Mouse (Mus musculus): ENCODE measurements around the gene Kcnj11.
A peak's percentile ranks its signal among the peaks of the same experiment; 100 is the strongest.

Gene Kcnj11

GRCm38 (mm10) chr7:46100563-46100962 is at the start of gene Kcnj11:
TSS of gene Kcnj11 (minus strand) at chr7:46100764.
- peak; percentile 83 for DNase-seq

DNA sequence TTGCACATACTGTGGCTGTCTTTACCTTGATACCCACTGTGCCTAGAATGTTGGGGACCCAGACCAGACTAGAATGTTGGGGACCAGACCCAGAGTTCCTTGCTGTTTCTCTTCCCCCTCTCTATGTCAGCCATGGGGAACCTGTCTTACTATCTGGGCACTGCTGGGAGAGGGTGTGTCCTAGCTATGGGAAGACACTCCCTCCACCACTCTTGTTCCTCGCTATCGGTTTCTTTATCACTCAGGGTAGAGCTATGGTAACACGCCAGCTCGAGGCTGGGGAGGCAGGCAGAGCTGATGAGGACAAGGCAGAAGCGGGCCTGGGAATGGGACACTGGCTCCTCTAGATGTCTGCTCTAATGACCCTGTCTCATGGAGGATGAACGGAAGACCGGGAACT is 46.9 kb upstream of the Kcnj11 start:
- no peak for DNase-seq

DNA sequence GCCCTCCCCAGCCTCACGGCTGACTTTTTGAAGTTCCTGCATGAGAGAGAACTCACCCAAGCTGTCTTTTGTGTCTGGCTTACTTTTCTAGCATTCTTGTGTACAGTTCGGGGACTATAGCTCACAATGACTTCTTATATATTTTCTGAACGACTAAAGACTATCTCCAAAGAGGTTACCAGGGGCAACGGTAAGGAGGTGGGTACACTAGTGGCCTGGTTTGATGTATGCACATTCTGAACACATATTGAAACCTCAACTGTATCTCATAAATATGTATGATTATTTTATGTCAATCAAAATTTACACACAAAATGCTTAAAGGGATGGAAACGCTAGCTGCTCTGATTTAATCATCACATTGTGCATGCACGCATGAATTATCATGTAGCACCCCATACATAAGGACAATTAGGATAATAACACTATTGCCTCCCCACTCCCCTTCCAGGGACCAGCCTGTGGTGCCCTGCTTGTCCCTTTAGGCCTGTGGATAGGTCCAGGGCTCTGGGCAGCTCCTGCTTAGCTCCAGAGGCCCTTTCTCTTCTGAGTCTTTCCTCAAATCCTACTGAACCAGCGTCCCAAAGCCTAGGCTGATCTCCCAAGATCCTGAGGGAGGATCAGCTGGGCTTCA is 46.2 kb upstream of the Kcnj11 start:
- DNase-seq, result no peak

GRCm38 (mm10) chr7:46144061-46144460 is 43.5 kb upstream of the Kcnj11 start:
- no peak for DNase-seq

GRCm38 (mm10) chr7:46138329-46138930 is 37.9 kb upstream of the Kcnj11 start:
- peak; percentile 59 for DNase-seq

- no peak for DNase-seq
Measured at GRCm38 (mm10) chr7:46133858-46134257, 33.3 kb upstream of the Kcnj11 start.

GRCm38 (mm10) chr7:46132229-46132628 is 31.7 kb upstream of the Kcnj11 start:
- DNase-seq, result no peak

GRCm38 (mm10) chr7:46131806-46132205 is 31.2 kb upstream of the Kcnj11 start:
- peak; percentile 54 for DNase-seq

DNA sequence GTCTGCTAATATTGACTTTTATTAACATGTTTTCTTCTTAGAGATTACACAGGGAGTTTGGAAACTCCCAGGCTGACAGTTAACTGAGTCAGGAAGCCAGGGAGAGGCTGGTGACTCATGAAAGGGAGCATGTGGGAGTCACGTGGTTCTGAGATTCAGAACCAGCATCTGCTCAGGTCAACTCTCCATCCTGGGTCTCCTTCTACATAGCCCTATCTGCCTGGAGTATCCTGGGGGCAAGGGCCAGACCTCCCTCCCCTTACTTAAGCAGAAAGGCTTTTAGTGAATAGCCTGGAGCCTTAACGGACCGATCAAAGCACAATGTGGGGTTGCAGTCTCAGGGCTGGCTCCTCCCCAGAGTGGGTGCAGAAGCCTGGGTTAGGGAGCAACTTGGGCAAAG is 30.7 kb upstream of the Kcnj11 start:
- DNase-seq, result peak; percentile 76

GRCm38 (mm10) chr7:46130723-46131122 is 30.2 kb upstream of the Kcnj11 start:
- DNase-seq, result no peak

GRCm38 (mm10) chr7:46129463-46130179 is 29.1 kb upstream of the Kcnj11 start:
- DNase-seq, result no peak

DNA sequence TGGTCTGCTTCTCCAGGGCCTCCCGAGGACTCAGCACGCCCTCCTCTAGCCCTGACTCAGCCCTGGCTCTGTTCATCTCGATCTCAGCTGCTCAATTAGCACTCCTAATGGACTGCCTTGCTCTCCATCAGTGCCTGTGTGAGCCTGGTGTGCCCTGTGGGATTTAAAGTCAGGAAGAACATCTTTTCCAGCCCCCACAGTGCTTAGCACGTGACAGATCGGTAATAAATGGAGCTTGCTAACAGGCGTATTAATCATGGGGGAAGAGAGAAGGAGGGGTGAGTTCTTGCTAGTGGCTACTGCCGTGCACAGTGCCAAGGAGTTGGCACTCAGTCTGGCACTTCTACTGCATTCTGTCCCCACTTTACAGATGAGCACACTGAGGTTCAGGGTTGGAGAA is 27.6 kb upstream of the Kcnj11 start:
- no peak for DNase-seq

GRCm38 (mm10) chr7:46125340-46125739 is 24.8 kb upstream of the Kcnj11 start:
- DNase-seq, result no peak

GRCm38 (mm10) chr7:46124460-46124859 is 23.9 kb upstream of the Kcnj11 start:
- no peak for DNase-seq

DNA sequence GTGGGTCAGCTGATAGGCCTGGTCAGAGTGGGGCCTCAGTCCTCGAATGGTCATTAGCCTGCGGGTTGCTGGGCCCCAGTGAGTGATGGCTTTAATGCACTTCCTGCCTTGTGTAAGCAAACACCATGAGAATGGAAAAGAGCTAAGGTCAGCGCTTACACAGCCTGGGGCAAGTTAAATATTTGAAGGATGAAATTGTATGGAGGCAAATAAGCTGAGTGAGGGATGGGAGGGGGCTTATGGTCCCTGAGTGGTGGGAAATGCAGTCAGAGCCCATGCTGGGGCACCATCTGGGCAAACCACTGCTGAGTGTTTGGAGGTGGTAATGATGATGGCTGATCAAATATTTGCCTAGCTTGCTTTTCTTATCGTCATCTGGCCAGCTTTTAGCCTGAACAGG is 22.4 kb upstream of the Kcnj11 start:
- no peak for DNase-seq

GRCm38 (mm10) chr7:46117035-46117434 is 16.5 kb upstream of the Kcnj11 start:
- no peak for DNase-seq

GRCm38 (mm10) chr7:46116118-46116581 is 15.6 kb upstream of the Kcnj11 start:
- no peak for DNase-seq

GRCm38 (mm10) chr7:46113435-46113834 is 12.9 kb upstream of the Kcnj11 start:
- no peak for DNase-seq

DNA sequence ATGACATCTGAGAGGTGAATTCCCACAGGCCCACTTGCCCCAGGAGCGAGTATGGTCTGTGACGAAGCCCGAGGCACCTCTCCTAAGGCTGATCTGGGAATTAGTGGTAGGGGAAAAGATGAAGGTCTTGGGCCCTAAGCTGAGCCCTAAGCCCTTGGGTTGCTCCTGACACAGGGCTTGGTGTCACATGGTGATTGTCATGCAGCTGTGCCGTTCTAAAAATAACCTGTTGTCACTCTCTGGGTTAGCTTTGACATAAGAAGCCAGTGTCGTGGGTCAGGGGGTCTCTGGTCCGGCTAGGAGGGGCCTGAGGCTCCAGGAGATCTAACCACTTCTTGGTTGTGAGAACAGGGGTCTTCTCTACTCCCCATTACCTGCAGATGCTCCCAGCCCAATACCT is 11.4 kb upstream of the Kcnj11 start:
- DNase-seq, result no peak

GRCm38 (mm10) chr7:46111212-46111817 is 10.8 kb upstream of the Kcnj11 start:
- DNase-seq, result no peak

- no peak for DNase-seq
Measured at GRCm38 (mm10) chr7:46110079-46110478, 9.5 kb upstream of the Kcnj11 start.

DNA sequence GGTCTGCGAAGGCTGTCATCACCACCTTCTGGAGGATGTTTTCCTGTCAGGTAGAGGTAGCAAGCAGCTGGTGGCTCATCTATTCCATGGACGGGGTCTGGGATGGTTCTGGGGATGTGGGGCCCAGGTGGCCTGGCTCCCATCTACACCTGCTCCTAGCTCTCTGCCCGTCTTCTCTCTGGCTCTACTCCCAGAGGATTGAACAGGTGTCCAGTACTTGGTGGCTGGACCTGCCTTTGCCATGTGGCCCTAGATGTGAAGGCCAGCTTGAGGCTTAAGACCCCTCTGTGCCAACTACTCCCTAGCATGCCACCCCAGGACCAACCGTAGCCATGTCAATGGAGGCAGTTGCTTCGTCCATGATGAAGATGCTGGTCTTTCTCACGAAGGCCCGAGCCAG is 4.9 kb upstream of the Kcnj11 start:
- DNase-seq, result no peak

- DNase-seq, result no peak
Measured at GRCm38 (mm10) chr7:46104256-46104915, 3.8 kb upstream of the Kcnj11 start.

All from right cerebral cortex, adult 18-20 months (tissue).